Mouse (Mus musculus): ENCODE measurements around the gene Olfr66. TPM values are rescaled to one million over a fixed set of nuclear protein-coding genes. Genes with fewer than 3 reads are reported as not detected.

Gene Olfr66
- total and polyA plus RNA-seq, 3 experiments: not detected

GRCm38 (mm10) chr7:103859076-103859475, 27.0 kb downstream of the Olfr66 start:
- H3K9me3 ChIP-seq (replicated peaks; ENCODE audit: insufficient read depth, low read length): no peaks in the 10 kb centered on the region
- peak; percentile 90 for DNase-seq (ENCODE audit: low read depth, low spot score)
- peak overlapping the region; percentile 96 for H3K27ac ChIP-seq (ENCODE audit: control insufficient read depth, low read depth, low read length)
- H3K79me2 ChIP-seq (ENCODE audit: control insufficient read depth, insufficient read depth, low read length, poor library complexity): no peaks in the 10 kb centered on the region
- peak overlapping the region; percentile 39 for H3K9ac ChIP-seq (ENCODE audit: control insufficient read depth, low read depth, low read length, poor library complexity, severe bottlenecking)
- no peaks in the 10 kb centered on the region for H3K27me3 ChIP-seq (ENCODE audit: control insufficient read depth in 1 of 2, insufficient read depth in 2 of 2, low read length in 2 of 2)
- peaks cover 11 to 32% of the 10 kb centered on the region in 2 experiments for H3K4me1 ChIP-seq (ENCODE audit: control insufficient read depth in 1 of 2, insufficient read depth in 2 of 2, low read length in 2 of 2)
- peaks cover 0 to 48% of the 10 kb centered on the region in 2 experiments; a peak in 2 of 4 replicates for H3K36me3 ChIP-seq (ENCODE audit: control insufficient read depth in 1 of 2, insufficient read depth in 2 of 2, low read length in 2 of 2)
- H3K4me3 ChIP-seq (ENCODE audit: control insufficient read depth in 1 of 2, insufficient read depth in 1 of 2, low read depth in 2 of 2, low read length in 2 of 2): peak overlapping the region in 1 of 2 experiments; percentile 30; a peak in 2 of 4 replicates
- TF ChIP-seq MYB (IDR thresholded peaks at IDR 0.05; ENCODE audit: low read depth, low read length) (no peak), GATA1 (IDR thresholded peaks at IDR 0.05; ENCODE audit: low read depth, low read length) (peak; percentile 93), UBTF (IDR thresholded peaks at IDR 0.05; ENCODE audit: borderline replicate concordance, insufficient read depth, low read depth, low read length) (no peak), ZKSCAN1 (IDR thresholded peaks at IDR 0.05; ENCODE audit: low read depth, low read length) (no peak), USF1 (IDR thresholded peaks at IDR 0.05; ENCODE audit: low read depth, low read length) (no peak), MXI1 (IDR thresholded peaks at IDR 0.05; ENCODE audit: low read depth, low read length) (peak; percentile 51; the same call in 1 of the 2 replicates), KAT2A (conservative IDR thresholded peaks at IDR 0.05; ENCODE audit: low read depth, low read length) (no peak), ZC3H11A (IDR thresholded peaks at IDR 0.05; ENCODE audit: low read depth, low read length) (no peak), MEF2A (IDR thresholded peaks at IDR 0.05; ENCODE audit: extremely low read depth, insufficient replicate concordance, low read depth, low read length, poor library complexity, severe bottlenecking) (no peak), CTCF (IDR thresholded peaks at IDR 0.05 in 2 of 3, conservative IDR thresholded peaks at IDR 0.05 in 1 of 3; ENCODE audit: control insufficient read depth in 1 of 3, insufficient read depth in 1 of 3, low read depth in 2 of 3, low read length in 3 of 3, poor library complexity in 1 of 3, severe bottlenecking in 1 of 3) (no peak), SIN3A (IDR thresholded peaks at IDR 0.05; ENCODE audit: low read length) (peak; percentile 79), ETS1 (IDR thresholded peaks at IDR 0.05; ENCODE audit: low read depth, low read length) (peak; percentile 91), MYC (IDR thresholded peaks at IDR 0.05; ENCODE audit: low read depth, low read length) (peak; percentile 64; the same call in 1 of the 2 replicates), USF2 (IDR thresholded peaks at IDR 0.05; ENCODE audit: borderline replicate concordance in 1 of 2, insufficient read depth in 1 of 2, low read depth in 1 of 2, low read length in 2 of 2) (no peak), ZNF384 (IDR thresholded peaks at IDR 0.05; ENCODE audit: low read depth, low read length) (no peak), MAX (IDR thresholded peaks at IDR 0.05; ENCODE audit: low read length) (no peak), CHD2 (IDR thresholded peaks at IDR 0.05; ENCODE audit: low read length) (0 out of 2 replicates have a peak, but pooled peaks have one; percentile 9), SMC3 (IDR thresholded peaks at IDR 0.05; ENCODE audit: low read depth, low read length) (no peak), RAD21 (IDR thresholded peaks at IDR 0.05; ENCODE audit: low read depth, low read length) (no peak), TBP (IDR thresholded peaks at IDR 0.05; ENCODE audit: low read depth, low read length) (0 out of 2 replicates have a peak, but pooled peaks have one; percentile 43), POLR2AphosphoS5 (IDR thresholded peaks at IDR 0.05; ENCODE audit: borderline replicate concordance, low read depth, low read length) (no peak), TCF12 (IDR thresholded peaks at IDR 0.05; ENCODE audit: low read depth, low read length) (peak; percentile 89), TAL1 (IDR thresholded peaks at IDR 0.05; ENCODE audit: low read length) (peak; percentile 86), CHD1 (IDR thresholded peaks at IDR 0.05; ENCODE audit: low read depth, low read length) (no peak), JUND (IDR thresholded peaks at IDR 0.05; ENCODE audit: low read depth, low read length) (peak; percentile 52; the same call in 1 of the 2 replicates), EP300 (IDR thresholded peaks at IDR 0.05; ENCODE audit: low read depth in 1 of 2, low read length in 2 of 2) (peak; percentile 86 to 90), GABPA (IDR thresholded peaks at IDR 0.05; ENCODE audit: low read depth, low read length) (0 out of 2 replicates have a peak, but pooled peaks have one; percentile 61), MAZ (IDR thresholded peaks at IDR 0.05; ENCODE audit: low read depth, low read length) (peak; percentile 60; the same call in 1 of the 2 replicates), POLR2AphosphoS2 (IDR thresholded peaks at IDR 0.05; ENCODE audit: low read length) (no peak), ZMIZ1 (IDR thresholded peaks at IDR 0.05; ENCODE audit: low read depth, low read length) (peak; percentile 83), NELFE (IDR thresholded peaks at IDR 0.05; ENCODE audit: low read depth, low read length) (no peak), HCFC1 (IDR thresholded peaks at IDR 0.05; ENCODE audit: low read depth, low read length) (0 out of 2 replicates have a peak, but pooled peaks have one; percentile 26), ELF1 (IDR thresholded peaks at IDR 0.05; ENCODE audit: low read depth, low read length) (no peak), MAFK (IDR thresholded peaks at IDR 0.05; ENCODE audit: borderline replicate concordance, low read depth, low read length) (no peak; the same call in 1 of the 2 replicates), POLR2A (IDR thresholded peaks at IDR 0.05; ENCODE audit: control insufficient read depth in 1 of 2, insufficient read depth in 1 of 2, low read depth in 1 of 2, low read length in 2 of 2, poor library complexity in 1 of 2) (no peak), NRF1 (IDR thresholded peaks at IDR 0.05; ENCODE audit: insufficient read depth, low read depth, low read length, poor library complexity, severe bottlenecking) (no peak), RCOR1 (IDR thresholded peaks at IDR 0.05; ENCODE audit: low read depth, low read length) (peak; percentile 81)

All from MEL (cell line).